ENCODE assay signal across 9 mouse cellular contexts in genomic region chr3:82274945-82275821, GRCm38 (mm10).
DNase-seq lines count a peak whose midpoint lies in the region; ATAC-seq and TF ChIP-seq lines count a peak whose summit lies in the region.
"Had no signal": no experiment of that assay in that cellular context is flagged by ENCODE, and none has a peak within 500 bp of the region (broad histone marks: within the 10 kb centered on the region; RNA-seq: fewer than 3 reads in every experiment).

No protein-coding gene starts in this region.

- H3K9ac ChIP-seq in heart, embryonic 11.5 days (ENCODE audit: low read depth, low read length): no peak overlapping the region
- H3K9ac ChIP-seq in neural tube, embryonic 14.5 days (replicated peaks; ENCODE audit: low read depth, low read length): no peak overlapping the region

- peaks cover 3% of the 10 kb centered on the region; the same call in 1 of the 2 replicates for H3K4me1 ChIP-seq in cortical plate, adult 2 months (ENCODE audit: control insufficient read depth, insufficient read depth, low read length)
- H3K4me1 ChIP-seq in heart, embryonic 11.5 days (ENCODE audit: control insufficient read depth, insufficient read depth, low read length): peaks cover 10% of the 10 kb centered on the region
- H3K4me1 ChIP-seq in neural tube, embryonic 14.5 days (ENCODE audit: control insufficient read depth, insufficient read depth, low read length): peaks cover 10% of the 10 kb centered on the region; the same call in 1 of the 2 replicates

- no peak for TF ChIP-seq CTCF in cortical plate, adult 2 months (IDR thresholded peaks at IDR 0.05; ENCODE audit: extremely low read depth, insufficient read depth, low read length)

- no peaks in the 10 kb centered on the region for H3K36me3 ChIP-seq in heart, embryonic 11.5 days (ENCODE audit: control insufficient read depth, insufficient read depth, low read length)
- H3K36me3 ChIP-seq in neural tube, embryonic 14.5 days (ENCODE audit: control insufficient read depth, insufficient read depth, low read length): no peaks in the 10 kb centered on the region
- H3K36me3 ChIP-seq: G1E had no signal

- no peak for TF ChIP-seq POLR2A in cortical plate, adult 2 months (IDR thresholded peaks at IDR 0.05; ENCODE audit: extremely low read depth, insufficient read depth, low read length)

- no peak overlapping the region for H3K4me2 ChIP-seq in heart, embryonic 11.5 days
- no peak overlapping the region for H3K4me2 ChIP-seq in neural tube, embryonic 14.5 days (ENCODE audit: low read depth, low read length)

- intact Hi-C loops in heart, postnatal 25 days (cut with DNase I): no loop called here

- no peak overlapping the region for H3K4me3 ChIP-seq in cortical plate, adult 2 months (ENCODE audit: insufficient read depth, low read length)
- H3K4me3 ChIP-seq in heart, embryonic 11.5 days (ENCODE audit: low read depth, low read length): no peak overlapping the region
- no peak overlapping the region for H3K4me3 ChIP-seq in neural tube, embryonic 14.5 days (ENCODE audit: low read depth, low read length)

- 30% methylated on average over 7 of the region's 7 CpGs for WGBS in heart, embryonic 11.5 days (ENCODE audit: insufficient replicate concordance)
- WGBS in neural tube, embryonic 14.5 days: 55% methylated on average over 7 of the region's 7 CpGs

- H3K9me3 ChIP-seq in heart, embryonic 11.5 days (replicated peaks; ENCODE audit: control insufficient read depth, low read length): no peaks in the 10 kb centered on the region
- no peaks in the 10 kb centered on the region for H3K9me3 ChIP-seq in neural tube, embryonic 14.5 days (ENCODE audit: control insufficient read depth, low read length)
- H3K9me3 ChIP-seq: G1E had no signal

- DNase-seq in heart, adult 11 months: peak; percentile 94
- no peak for DNase-seq in heart, postnatal 25 days (ENCODE audit: low spot score)
- DNase-seq in kidney, postnatal 4 days: peak; percentile 67 to 78
- no peak for DNase-seq in ovary, postnatal 36 days (ENCODE audit: low spot score)
- DNase-seq in thymus, postnatal 36 days: no peak

- ATAC-seq in heart, embryonic 11.5 days (replicated peaks; ENCODE audit: insufficient number of reproducible peaks, low FRiP score, low TSS enrichment): no peak
- ATAC-seq in neural tube, embryonic 14.5 days (ENCODE audit: low read depth): peak; percentile 90

- no peaks in the 10 kb centered on the region for H3K27me3 ChIP-seq in heart, embryonic 11.5 days (ENCODE audit: control insufficient read depth, insufficient read depth, low read length)
- H3K27me3 ChIP-seq in neural tube, embryonic 14.5 days (ENCODE audit: control insufficient read depth, insufficient read depth, low read length): no peaks in the 10 kb centered on the region

- peak overlapping the region; percentile 38 for H3K27ac ChIP-seq in cortical plate, adult 2 months (ENCODE audit: insufficient read depth, low read length)
- H3K27ac ChIP-seq in heart, embryonic 11.5 days (ENCODE audit: low read depth, low read length): peak overlapping the region; percentile 82
- peak overlapping the region; percentile 11; the same call in 1 of the 2 replicates for H3K27ac ChIP-seq in neural tube, embryonic 14.5 days (ENCODE audit: low read depth, low read length)

Comparison
In these comparisons a context has a peak if more than half of its experiments do, and no peak if none do; other contexts are left out.
1. DNase-seq: peak in heart, adult 11 months (single experiment) and kidney, postnatal 4 days (2 of 2); none in heart, postnatal 25 days (single experiment), ovary, postnatal 36 days (single experiment) and thymus, postnatal 36 days (0 of 2).
2. H3K27ac ChIP-seq: peak in every context shown above with its lines; median percentile 82 in heart, embryonic 11.5 days; 38 in cortical plate, adult 2 months; 11 in neural tube, embryonic 14.5 days.